Mouse (Mus musculus) hindlimb bud, embryonic 11.5 days (tissue): Measurements from ENCODE around the gene Lrrc4b.

Experiments
- DNase-seq: peaks from one replicate; pipeline ENCODE4 v3.0.0-alpha.2; 2012; ENCODE audit warnings: low read depth, low spot score; ENCODE audit errors: extremely low spot score

Gene Lrrc4b

DNA sequence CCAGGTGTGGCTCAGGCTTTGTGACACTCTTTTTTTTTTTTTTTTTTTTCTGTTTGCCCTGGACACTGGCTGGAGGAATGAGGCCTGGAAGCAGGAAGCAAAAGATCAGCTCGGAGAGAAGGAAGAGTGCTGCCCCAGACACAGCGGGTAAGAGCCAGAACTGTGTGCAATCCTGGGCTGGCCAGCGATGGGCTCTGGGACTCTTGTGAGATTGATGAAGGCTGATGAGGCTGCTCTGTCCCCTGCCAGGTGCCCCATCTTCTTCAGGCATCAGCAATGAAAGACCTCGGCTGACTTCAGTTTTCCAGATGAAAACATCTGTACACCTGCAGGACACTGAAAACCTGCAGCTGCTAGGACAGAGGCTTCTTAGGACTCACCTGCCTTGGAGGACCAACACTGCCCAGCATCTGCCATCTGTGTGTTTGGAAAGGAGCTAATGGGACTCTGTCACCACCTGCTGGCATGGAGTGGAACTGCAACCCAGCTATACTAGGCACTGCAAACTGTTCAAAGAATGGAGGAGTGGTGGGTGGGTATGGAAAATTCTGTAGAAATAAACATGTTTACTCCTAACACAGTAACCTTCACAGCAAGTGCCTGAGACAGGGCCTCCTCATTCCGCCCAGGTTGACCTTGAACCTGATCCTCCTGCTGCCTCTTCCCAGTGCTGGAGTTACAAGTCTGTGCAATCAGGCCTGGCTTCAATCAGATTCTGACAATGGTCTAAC, 56.2 kb downstream of the Lrrc4b start:
- DNase-seq = peak; percentile 76

DNA sequence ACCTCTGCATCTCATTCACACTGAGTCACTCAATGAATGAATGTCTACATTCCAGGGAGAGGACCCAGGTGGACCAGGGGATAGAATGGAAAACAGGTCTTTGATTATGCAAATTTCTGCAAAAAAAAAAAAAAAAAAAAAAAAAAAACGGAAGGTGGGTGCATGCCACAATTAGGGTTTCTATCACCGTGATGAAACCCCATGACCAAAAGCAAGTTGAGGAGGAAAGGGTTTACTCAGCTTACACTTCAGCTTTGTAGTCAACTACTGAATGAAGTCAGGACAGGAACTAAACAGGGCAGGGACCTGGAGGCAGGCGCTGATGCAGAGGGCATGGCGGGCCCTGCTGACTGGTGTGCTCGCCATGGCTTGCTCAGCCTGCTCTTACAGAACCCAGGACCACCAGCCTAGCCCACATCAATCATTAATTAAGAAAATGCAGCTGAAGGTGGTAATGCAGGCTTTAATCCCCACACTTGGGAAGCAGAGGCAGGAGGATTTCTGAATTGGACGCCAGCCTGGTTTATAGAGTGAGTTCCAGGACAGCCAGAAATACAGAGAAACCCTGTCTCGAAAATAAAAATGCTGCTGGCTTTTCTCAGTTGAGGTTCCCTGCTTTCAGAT, 56.9 kb downstream of the Lrrc4b start:
- DNase-seq = no peak

DNA sequence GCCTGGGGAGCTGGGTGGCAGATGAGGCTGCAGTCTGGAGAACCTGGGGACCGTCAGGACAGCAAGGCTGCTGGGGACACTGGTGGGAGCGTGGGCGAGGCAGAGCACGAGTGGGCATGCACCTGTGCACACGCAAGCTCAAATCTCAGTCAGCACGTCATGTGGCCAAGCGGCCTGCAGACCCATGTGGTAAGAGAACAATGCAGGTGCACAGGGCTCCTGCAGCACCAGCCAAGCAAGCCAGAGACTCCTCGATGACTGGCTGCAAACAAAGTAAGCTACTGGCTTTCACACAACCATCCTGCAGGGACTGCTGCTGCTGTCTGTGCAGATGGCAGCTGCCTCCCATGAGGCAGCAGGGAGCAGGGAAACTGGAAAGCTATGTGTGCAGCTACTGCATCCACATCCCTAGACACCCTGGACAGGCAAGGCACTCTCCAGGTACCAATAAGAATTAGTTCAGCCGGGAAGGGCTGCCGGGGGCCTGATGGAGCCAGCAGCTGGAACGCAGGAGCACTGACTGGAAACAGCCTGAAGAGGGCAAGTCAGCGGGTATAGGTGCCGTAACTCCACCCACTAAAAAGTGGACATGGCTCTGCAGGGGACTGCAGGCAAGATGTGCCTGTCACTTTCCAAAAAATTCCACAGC, 58.2 kb downstream of the Lrrc4b start:
- no peak for DNase-seq

GRCm38 (mm10) chr7:44487936-44488335, 59.1 kb downstream of the Lrrc4b start:
- no peak for DNase-seq

DNA sequence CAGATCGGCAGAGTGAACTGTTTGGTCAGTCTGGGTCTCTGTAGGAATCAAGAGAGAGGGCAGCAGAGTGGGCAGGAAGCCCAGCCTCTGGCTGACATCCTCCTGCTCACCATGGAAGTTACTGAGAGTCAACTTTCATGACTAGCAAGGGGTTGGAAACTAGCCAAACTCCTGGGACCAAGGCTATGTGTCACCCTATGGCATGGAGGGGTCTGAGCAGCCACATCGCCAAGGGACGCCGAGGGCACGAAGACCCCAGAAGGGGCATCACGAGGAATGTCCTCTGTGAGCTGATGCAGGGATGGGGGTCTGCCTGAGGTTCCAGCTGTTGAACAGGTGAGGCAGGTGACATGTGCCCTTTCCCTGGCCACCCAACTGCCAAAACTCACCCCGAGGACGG, 59.7 kb downstream of the Lrrc4b start:
- DNase-seq = no peak

GRCm38 (mm10) chr7:44490281-44490680, 61.5 kb downstream of the Lrrc4b start:
- DNase-seq = no peak

DNA sequence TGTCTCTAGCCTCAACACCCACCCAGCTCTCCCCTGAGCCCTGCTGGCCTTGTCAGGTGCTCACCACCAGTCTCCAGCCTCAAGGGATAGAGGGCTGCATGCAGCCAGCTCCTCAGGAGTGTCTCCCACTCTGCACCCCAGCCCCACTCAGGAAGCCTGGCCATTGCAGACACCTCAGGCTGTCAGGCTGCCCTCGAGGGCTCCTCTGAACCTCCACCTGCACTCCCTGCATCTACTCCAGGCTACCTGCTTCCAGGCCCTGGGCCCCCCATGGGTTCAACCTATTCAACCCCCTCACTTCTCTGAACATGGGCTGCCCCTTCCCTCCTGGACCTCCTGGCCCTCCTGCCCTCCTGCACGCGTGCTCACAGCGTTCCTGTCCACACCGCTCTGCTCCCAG, 62.6 kb downstream of the Lrrc4b start:
- DNase-seq = no peak

- DNase-seq = no peak
Observed at GRCm38 (mm10) chr7:44492166-44492826, 63.5 kb downstream of the Lrrc4b start.

DNA sequence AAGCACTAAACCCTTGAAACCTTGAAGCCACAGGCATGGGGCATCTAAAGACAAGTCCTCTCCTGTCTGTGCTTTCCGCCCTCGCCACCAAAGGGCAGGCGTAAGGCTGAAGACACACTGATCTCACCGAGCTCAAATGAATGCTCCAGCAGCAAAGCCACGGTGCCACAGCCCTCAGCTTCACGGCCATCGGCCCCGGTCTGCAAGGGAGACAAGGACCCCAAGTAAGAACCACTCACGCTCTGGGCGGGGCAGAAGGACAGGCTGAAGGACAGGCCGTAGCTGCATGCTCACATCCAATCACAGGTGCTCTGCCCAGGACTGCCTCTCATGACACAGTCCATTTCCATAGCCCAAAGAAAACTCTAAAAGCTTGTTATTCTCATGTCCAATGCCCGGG, 65.9 kb downstream of the Lrrc4b start:
- DNase-seq = no peak

DNA sequence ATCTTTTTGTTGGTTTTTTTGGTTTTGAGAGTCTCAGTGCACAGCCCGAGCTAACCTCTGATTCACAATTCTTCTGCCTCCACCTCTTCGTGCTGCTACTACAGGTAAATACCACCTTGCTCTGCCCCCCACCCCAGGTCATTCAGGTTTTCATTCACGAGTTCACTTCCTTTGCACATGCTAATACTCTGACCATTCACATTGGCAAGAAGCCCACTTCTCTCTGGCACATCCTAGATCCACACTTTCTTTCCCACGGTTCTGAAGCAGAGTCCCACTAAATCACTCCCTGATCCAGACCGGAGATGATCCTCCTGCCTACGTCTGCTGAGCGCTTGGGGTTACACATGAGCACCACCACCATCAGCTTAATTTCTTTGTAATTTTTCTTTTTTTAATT, 66.3 kb downstream of the Lrrc4b start:
- no peak for DNase-seq

GRCm38 (mm10) chr7:44495992-44496770, 67.4 kb downstream of the Lrrc4b start, which contains the start of the genes Emc10 and Fam71e1:
Gene Emc10 (minus strand): TSS chr7:44496529.
Gene Fam71e1 (plus strand): TSS chr7:44496581.
- peak; percentile 100 for DNase-seq

DNA sequence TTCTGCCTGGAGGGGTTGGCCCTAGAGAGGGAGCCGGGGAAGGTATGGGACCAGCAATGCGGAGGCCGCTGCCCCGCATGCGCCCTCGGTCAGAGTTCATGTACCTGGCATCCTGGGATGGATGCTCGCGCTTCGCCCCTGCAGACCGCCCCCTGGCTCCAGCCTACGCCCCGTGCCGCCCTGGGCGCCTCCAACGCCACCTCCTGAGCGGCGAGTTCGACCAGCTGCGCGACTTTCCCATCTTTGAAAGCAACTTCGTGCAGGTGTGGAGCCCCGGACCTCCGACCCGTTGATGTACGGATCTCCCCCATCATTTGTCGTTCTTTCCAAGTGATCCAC, 67.9 kb downstream of the Lrrc4b start:
- DNase-seq = no peak

DNA sequence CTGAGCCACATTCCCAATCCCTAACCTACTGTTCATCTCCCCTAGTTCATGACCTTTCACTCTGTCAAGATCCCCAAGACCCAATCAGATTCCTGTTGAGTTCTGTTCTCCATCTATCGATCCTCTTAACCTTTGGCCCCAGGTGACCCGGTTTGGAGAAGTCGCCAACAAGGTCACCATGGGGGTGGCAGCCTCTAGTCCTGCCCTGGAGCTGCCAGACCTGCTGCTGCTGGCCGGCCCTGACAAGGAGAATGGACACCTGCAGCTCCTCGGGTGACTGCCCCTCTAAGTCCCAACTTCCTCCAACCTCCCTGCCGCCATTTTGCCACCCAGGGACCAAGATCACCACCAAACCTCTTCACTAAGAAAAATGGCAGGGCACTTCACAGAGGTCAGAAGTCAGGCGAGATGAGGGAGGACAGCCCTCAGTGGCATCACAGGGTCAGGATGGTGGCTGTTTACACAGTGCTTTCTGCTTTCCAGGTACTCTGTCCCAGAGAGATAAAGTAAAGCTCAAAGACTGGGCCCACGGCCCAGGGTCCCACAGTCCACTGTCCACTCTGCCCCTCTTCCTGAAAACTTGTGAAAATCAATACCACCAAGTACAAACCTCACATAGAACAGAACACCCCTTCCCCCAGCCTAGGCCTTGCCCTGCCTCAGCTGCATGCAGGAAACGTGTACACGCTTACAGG, 68.7 kb downstream of the Lrrc4b start:
- DNase-seq = no peak

GRCm38 (mm10) chr7:44498922-44499321, 70.1 kb downstream of the Lrrc4b start:
- DNase-seq = no peak

DNA sequence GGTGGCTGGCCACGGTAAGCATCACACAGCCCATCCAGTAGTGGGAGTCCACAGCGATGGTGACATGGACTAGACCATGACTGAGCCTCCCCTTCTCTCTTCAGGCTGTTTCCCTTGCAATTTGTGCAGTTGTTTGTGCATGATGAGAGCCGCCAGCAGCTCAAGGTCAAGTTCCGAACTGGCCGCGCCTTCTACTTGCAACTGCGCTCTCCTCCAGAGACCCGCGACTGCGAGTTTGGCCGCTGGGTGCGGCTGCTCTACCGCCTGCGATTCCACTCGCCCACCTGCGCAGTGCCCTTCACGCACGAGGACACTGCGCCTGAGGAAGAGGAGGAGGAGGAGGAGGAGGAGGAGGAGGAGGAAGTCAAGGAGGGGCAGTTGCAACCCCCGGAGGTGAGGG, 71.2 kb downstream of the Lrrc4b start:
- no peak for DNase-seq

- no peak for DNase-seq
Observed at GRCm38 (mm10) chr7:44501563-44502115, 72.8 kb downstream of the Lrrc4b start.

DNA sequence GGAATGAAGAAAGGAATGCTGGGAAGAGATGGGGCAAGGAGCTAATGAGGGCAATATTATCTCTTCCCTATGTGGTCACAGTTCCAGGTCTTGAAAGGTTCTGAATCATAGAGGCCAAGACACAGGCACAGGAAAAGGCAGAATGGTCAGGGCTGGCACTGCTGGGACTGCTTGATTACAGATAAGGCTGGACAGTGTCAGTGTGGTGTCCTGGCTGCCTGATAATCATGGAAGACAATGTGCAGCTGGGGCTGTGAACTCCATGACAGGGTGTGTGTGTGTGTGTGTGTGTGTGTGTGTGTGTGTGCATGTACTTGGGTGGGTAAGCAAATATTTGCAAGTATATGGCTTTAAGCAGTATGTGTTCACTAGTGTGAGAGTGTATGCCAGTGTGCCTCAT, 78.7 kb downstream of the Lrrc4b start:
- no peak for DNase-seq
